Mouse (Mus musculus): ENCODE measurements around the gene Grm4.

The Grm4 gene

GRCm38 (mm10) chr17:27511125-27511735, 10.0 kb downstream of the Grm4 start:
- no peak for DNase-seq

GRCm38 (mm10) chr17:27510258-27511124, 10.7 kb downstream of the Grm4 start:
- no peak for DNase-seq

GRCm38 (mm10) chr17:27509056-27509455, 12.1 kb downstream of the Grm4 start:
- no peak for DNase-seq

- no peak for DNase-seq
Observed at GRCm38 (mm10) chr17:27508513-27508912, 12.7 kb downstream of the Grm4 start.

- DNase-seq: no peak
Observed at GRCm38 (mm10) chr17:27508002-27508401, 13.2 kb downstream of the Grm4 start.

GRCm38 (mm10) chr17:27507591-27507945, 13.6 kb downstream of the Grm4 start:
- DNase-seq: no peak

GRCm38 (mm10) chr17:27506871-27507590, 14.2 kb downstream of the Grm4 start:
- DNase-seq: no peak

GRCm38 (mm10) chr17:27506362-27506761, 14.8 kb downstream of the Grm4 start:
- DNase-seq: no peak

GRCm38 (mm10) chr17:27505221-27505881, 15.9 kb downstream of the Grm4 start:
- peak; percentile 83 for DNase-seq

GRCm38 (mm10) chr17:27503869-27504268, 17.3 kb downstream of the Grm4 start:
- DNase-seq: no peak

- no peak for DNase-seq
Observed at GRCm38 (mm10) chr17:27502736-27503445, 18.3 kb downstream of the Grm4 start.

- DNase-seq: no peak
Observed at GRCm38 (mm10) chr17:27502288-27502687, 18.9 kb downstream of the Grm4 start.

GRCm38 (mm10) chr17:27501331-27502251, 19.6 kb downstream of the Grm4 start:
- peak; percentile 64 for DNase-seq

GRCm38 (mm10) chr17:27500811-27501210, 20.4 kb downstream of the Grm4 start:
- no peak for DNase-seq

GRCm38 (mm10) chr17:27499080-27499479, 22.1 kb downstream of the Grm4 start:
- DNase-seq: peak; percentile 27

- no peak for DNase-seq
Observed at GRCm38 (mm10) chr17:27497798-27498197, 23.4 kb downstream of the Grm4 start.

GRCm38 (mm10) chr17:27495008-27495540, 26.1 kb downstream of the Grm4 start:
- DNase-seq: no peak

GRCm38 (mm10) chr17:27493969-27494368, 27.2 kb downstream of the Grm4 start:
- no peak for DNase-seq

- no peak for DNase-seq
Observed at GRCm38 (mm10) chr17:27493389-27493788, 27.8 kb downstream of the Grm4 start.

GRCm38 (mm10) chr17:27488173-27488823, 32.9 kb downstream of the Grm4 start:
- no peak for DNase-seq

GRCm38 (mm10) chr17:27485940-27486339, 35.3 kb downstream of the Grm4 start:
- DNase-seq: no peak

Measured in retina, postnatal 1 day (tissue).